Mouse (Mus musculus) frontal cortex, postnatal 10 days (tissue): ENCODE measurements around the gene Scly.

Experiments used
- DNase-seq, 2 experiments: peaks; one replicate each; pipeline ENCODE4 v3.0.0; 2022; ENCODE audit warnings: low spot score in 2 of 2, mixed read lengths in 1 of 2

Gene Scly

DNA sequence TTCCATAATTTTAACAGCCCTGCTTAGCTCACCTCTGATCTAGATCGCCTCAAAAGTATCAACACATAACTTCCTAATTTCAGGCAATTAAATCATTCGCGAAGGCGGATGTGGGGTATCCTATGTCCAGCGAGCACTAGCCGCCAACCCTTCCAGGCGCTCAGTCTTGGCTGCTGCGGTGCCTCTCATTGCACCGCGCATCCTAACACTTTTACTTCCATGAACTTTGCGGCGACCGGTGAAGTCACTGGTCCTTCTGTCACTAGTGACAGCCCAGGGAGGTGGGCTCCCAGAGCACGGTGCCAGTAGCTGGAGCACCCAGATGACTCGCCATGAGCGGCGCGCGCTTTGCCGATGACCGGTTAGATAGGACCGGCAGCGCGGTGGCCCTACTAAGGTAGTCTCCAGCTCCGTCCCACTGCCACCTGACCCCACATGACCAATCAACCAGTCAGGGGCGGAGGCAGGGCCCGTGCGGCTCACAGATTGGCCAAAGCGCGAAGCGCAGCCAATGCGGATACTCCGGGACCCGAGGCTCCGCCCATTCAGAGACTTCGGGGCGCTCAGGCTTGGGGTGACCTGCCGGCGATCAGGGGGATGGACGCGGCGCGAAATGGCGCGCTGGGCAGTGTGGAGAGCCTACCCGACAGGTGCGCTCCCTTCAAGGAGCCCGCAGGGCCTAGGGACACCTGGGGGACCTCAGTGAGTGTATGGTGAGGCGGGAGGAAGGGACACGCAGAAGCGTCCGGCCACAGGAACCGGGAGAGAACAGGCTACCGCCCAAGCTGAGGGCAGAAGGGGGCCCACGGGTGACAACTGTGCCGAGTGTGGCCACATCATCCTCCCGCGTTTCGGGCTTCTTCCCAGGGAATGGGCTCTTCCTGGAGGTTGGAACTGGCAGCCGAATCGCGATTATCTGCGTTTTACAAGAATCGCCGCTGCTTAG, at the start of gene Scly:
TSS of gene Scly (plus strand) at position 540 of the 946 bp plus-strand sequence.
- peak; percentile 91 to 93 for DNase-seq

DNA sequence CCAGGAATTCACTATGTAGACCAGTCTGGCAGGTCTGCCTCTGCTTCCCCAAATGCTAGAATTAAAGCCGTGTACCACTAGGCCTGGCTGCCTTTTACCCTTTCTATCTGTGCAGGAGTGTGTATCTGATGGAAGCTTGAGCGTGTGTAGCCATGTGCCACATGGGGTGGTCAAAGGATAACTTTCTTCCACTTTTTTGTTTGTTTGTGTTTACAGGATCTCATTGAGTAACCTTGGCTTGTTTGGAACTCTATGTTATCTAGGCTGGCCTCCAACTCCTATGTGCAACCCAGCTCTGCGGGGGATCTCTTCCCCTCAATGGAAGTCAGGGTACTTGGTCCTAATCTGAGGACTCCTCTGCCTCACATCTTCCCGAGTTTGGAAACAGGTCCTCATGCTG, 49.2 kb upstream of the Scly start:
- no peak for DNase-seq

DNA sequence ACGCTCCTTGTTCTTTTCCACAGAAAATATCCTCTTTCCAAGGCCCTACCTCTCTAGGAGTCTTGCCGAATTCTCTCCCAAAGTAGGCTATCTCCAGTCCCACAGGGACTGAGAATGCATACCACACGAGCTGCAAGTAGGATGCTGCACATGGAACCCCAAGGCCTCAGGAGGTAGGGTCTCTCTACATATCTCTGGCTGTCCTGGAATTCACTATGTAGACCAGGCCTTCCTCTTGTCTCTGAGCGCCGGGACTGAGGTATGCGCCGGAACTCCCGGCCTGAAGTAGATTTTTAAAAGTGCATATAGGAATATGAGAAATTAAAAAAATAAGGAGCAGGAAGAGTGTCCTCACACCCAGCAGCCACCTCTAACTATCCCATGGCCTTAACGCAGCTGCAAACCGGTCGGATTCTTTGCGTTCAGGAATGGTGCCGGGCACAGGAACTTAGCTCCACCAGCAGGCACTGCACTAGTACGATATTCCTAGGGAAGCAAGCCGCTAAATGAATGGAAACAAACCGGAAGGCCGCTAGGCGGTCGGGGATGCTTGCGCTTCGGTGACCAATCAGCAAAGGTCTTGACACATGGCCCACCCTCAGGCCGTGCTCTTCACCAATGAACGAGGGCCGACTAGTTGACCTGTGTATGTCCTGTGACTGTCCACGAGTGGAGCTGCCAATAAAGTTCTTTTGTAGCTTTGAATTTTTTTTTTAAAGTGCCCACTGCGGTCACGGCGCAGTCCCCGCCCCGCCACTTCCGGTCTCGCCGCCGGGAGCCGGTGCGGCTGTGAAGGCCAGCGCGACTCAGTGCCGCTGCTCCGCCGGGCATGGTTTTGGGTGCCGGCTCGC, 48.3 kb upstream of the Scly start, which contains the start of gene Ube2f:
TSS of gene Ube2f (plus strand) at position 741 of the 851 bp plus-strand sequence.
- peak; percentile 95 to 97 for DNase-seq

DNA sequence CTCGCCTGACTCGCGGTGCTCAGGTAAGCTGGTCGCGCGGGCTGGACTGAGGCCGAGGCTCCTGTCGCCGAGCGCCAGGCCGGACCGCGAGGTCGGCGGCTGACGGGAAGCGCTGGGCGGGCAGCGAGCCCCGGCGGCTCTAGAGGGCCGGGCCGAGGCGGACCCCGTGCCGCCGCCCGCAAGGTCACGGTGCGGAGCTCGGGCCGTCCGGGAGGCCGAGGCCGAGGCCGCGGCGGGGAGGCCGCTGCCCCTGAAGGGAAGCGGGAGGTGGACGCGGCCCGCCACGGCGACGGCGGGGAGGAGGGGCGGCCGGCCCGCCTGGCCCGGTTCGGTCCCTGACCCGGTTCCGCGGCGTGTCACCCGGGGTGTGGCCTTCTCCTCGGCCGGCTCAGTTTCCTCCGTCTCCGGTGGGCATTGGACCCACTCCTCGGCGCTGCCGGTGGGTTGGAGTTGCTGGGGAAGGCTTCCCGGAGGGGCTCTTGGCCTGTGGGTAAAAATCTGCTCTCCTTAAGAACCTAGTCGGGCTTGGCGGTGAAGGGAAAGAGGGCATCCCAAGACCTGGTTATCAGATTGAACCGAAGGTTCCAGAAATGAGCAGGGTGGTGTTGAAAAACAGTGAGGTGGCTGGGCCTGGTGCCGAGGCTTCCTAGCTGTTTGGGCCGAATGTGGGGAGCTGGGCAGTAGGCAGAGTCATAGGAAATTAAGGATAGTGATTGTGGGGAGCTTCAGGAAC, 47.6 kb upstream of the Scly start:
- peak in 1 of 2 experiments; percentile 31 for DNase-seq

DNA sequence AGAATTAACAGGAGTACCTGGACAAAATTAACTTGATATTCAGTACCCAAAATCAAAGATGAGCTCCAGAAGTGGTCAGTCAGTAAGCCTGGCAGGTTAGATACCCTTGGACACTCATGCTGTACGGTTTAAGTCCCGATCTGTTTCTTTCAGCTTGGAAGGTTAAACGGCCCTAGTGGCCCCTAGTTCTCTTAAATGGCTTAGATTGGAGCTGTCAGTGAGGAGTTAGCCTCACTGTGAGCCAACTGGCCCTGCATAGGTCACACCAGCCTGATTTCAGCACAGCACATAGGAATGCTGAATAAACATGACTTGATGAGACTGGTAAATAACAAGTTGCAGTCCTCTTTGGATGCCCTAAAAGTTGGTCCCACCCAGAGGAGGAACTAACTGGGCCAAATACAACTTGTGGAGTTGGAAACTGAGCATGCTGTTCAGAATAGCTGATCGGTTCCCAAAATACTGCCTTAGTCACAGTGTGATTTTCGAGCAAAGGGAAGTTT, 46.9 kb upstream of the Scly start:
- no peak for DNase-seq

DNA sequence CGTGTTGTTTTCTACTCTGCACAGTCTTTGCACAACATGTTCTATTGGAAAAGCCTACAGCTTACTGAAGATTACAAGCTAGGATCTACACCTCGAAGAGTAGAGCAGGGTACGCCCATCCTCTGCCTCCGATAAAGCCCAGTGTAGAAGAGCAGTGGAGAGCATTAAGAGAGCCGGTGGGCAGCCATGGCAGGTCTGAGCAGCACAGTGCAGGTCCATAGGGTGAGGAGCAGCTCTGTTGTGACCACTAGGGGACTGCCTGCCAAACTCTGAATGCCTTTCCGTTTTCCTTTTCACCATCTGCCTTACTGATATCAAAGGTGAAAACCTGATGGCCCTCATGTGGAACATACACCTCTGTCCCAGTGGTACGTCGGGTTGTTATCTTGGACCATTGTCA, 46.2 kb upstream of the Scly start:
- no peak for DNase-seq

DNA sequence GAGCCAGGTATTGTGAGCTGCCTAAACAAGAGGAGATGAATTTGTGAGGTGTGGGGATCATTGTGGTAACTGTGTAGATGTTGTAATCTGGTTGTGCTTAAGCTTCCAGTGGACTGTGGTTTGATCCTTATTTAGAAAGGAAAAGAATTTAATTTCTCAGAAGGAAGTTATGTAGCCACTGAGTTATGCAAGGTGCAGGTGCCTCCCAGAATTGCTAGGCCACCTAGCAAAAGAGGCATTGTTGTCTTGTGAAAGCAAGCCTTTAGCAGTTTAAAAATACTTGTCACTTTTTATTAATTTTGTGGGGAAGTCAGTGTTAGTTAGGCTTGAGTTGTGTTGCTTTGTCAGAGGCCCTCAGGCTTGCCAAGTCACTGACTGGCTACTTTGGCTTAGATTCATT, 40.2 kb upstream of the Scly start:
- no peak for DNase-seq

DNA sequence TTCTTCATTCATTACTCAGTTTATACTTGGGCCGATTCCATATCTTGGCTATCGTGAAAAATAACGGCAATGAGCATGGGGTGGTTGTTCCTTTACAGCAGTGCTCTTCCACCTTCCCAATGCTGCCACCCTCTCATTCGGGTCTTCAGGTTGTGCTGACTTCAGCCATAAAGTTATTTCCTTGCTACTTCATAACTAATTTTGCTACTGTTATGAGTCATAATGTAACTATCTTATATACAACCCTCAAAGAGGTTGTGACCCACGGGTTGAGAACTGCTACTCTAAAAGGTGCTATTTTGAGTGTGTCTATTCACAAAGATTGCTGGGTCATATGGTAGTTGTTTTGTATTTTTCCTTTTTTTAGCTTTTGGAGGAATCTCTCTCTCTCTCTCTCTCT, 38.3 kb upstream of the Scly start:
- no peak for DNase-seq

DNA sequence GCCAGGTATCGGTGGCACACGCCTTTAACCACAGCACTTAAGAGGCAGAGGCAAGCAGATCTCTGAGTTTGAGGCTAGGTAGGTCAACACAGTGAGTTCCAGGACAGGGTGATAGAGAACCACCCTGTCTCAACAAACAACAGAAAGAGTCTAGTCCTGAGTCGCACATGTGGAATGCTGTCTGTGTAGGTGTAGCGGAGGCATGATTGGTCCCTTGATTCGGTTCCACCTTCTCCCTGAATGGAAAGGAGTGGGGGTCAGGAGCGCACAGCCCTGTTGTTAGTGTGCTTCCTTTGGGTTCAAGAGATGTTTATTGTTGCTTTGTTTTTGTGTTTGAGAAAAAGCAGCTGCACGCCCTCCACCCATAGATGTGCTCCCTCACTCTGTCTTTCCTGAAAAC, 35.6 kb upstream of the Scly start:
- no peak for DNase-seq

DNA sequence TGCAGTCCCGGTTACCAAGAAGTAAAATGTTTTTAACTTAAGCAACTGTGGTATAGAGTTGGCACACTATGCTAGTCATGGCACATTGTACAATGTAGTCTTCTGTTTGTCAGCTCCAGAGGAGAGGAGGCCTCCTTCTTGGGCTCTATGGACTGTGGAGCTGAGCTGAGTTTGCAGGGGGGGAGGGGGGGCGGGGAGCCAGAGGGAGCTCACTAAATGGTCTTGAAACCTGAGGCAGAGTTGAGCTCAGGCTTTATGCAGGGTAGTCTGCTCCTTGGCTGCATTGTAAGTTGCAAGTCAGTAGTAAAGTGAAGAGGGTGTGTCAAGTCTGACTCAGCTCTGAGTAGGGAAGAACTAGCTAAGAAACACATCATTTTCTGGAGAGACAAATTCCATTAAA, 25.9 kb upstream of the Scly start:
- DNase-seq: no peak

DNA sequence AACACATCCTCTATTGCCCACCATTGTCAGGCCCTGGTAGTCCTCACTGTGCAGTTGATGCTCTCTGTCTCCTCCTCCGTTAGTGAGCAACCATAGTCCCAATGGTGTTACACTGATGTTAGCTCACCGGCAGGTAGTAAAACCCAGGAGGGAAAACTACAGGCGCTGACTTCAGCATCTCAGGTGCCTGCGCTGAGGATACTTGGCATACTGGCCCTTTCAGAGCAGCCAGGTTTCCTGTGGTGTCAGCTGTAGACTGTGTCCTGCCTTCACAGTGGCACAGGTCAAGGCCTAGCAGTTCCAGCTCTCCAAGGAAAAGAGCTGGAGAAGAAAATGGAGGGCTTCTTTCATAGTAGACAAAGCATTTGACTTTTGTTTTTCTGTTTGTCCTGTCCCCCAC, 21.6 kb upstream of the Scly start:
- DNase-seq: no peak

DNA sequence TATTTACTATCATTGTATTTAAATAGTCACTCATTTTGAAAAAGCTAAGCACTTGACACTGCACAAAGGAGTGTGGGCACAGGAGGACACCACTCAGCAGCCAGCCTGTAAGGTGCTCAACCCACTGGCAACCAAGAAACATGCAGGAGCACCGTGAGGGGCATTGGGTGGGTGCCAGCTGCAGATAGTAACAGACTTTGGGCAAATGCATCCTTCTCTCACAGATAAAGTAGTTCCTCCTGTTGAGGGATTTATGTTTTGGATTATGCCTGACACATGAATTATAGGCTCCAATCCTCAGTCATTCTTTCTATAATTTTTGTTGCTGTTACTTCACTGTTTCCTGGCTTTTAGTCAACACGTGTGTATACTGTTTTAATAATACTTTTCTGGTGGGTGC, 20.7 kb upstream of the Scly start:
- DNase-seq: no peak

DNA sequence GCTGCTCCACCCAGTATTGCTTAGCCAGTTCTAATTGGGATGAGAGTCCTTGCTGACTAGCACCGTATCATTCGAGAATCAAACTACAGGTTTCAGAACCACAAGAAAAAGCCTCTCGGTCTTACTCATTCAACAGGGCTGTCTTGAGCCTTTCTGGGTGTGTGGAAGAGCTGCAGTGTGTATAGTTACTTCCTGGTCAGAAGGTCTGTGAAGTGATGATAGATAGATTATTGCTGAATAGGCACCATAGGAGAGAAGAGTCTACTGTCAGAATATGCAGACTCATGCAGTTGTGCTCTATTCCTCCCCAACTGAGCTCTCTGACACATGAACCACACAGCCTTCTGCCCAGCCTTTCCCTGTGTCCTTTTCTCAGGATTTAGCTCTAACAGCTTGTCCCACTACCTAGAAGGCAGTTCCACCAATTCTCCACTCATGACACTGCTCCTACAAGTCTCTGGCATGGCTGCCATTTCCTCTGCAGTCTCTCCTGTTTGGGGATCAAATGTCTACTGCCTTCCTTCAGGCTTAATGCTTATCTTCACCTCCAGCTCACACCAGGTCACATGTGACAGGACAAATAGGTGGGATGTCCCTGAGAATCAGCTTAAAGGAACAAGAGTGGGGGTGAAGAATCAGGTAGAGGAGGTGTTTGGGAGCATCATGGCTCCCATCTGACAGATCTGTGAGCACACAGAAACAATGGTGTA, 19.6 kb upstream of the Scly start:
- DNase-seq: no peak

DNA sequence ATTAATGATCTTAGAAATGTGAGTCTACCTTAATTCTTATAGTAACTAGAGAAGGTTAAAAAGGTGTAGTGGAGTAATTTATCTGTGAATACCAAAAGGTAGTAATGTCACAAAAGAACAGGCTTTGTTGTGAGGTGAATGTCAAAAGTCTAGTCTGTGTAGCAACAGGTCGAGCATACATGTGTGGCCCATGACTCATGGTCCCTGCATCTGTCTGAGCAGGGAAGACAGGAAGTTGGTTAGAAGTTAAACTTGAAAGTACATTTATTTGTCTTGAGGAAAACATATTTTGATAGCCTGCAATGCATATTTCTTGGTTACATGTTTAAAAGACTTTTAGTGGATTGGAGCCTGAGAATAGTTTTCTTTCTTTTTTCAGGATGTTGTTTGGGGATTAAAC, 19.0 kb upstream of the Scly start:
- no peak for DNase-seq

DNA sequence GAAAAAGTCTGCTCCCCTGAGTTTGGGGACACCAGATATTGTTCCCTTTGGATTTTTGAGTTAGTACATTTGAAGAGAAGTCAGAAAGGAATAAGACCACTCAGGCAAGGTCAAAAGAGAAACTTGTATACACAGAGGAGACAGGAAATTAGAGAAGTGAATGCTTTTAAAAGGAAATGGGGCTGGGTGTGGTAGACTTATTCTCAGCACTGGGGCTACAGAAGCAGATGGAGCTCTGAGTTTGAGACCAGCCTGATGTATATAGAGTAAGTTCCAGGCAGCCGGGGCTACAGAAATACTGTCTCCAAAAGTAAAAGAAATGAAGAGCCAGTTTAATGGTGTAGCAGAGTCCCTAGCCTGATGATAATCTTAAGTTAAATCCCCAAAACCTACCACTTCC, 15.6 kb upstream of the Scly start:
- DNase-seq: no peak

DNA sequence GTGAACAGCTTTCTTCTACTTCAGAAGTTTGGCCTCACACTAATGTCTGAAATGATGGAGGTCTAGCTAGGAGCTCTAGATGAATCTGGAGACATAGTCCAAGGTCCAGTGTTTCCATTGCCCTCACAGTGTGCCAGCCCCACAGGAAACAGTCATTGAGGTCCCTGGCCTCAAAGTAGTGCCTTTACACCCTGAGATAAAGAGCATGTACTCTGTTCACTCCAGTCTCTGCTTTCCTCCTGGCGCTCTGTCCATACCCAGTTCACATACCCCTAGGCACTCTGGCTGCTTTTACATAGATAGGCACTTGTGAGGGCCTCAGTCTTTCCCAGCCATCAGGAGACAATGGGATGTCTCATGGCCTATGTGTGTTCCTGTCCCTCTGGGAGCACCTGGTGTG, 8.8 kb upstream of the Scly start:
- no peak for DNase-seq

DNA sequence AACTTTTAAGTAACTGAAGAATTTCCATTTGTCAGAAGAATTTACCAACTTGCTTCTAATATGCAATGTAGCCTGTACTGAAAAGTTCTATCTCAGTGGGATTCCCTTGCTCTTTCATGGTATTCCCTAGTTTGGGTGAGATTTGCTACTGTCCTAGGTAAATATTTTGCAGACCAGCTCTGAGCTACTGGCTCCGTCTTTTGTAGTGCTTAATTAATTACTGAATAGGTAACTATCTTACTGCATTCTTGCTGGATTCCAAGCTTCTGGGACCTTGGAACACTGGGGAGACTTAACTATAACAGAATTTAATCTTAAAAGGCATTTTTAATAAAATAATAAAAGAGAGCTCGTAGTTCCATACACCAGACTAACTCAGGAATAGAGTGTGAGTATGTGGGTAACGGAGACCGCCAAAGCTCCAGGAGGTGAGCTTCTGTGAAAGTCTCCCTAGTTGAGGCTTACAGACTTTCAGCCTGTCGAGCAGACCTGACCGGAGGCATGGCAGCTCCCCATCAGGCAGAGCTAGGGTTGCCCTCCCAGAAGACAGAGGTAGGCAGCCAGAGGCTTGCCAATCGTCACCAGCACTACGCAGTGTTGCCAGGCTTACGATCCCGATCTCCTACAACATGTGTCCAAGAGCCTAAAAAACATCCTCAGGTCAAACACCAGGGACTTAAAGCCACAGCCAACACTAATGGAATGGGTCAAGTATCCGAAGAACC, 5.9 kb upstream of the Scly start:
- no peak for DNase-seq

DNA sequence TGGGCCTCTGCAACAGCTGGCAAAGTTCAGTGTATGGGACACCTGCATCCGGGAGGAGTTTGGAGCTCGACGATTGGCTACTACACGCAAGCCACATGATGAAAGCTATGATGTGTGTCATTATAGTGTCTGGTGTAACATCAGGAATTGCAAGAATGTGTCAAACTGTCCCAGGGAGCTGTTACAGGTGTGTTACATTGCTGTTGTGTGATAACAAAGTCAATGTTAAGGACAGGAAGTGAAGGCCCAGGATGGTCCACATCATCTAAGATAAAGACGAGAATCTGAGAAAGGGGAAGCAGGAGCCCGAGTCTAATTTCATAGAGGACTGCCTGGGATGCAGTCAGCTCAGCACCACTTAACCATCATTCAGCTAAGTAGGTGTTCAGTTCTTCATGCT, 2.6 kb upstream of the Scly start:
- no peak for DNase-seq

DNA sequence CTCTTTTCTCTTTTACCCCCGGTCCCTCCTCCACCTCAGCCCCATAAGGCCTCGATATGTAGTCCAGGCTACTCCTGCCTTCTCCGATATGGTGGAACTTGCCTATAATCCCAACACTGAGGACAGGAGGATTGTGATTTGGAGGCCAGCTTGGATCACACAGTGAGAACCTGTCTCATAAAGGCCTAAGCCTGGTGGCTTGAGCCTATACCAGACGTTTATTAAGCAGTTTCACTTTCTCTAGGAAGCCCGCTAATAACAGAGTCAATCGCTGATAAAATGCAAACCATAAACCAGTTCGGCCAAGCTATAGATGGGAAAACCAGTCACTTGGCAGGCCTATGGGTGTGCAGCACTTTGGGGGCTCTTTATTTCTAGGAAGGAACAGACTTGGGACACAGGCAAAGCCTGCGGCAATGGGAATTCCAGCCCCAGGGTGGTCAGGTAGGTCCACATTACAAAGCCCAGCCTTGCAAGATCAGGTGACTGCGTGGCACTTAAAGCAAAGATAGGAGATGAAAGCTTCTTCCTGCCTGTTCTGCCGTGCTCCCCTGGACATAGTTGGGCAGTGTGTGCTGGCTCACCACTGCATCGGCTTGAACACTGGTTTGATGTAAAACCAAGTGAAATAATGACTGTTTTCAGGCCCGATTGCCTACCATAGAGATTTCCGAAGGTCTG, 1.0 kb downstream of the Scly start:
- DNase-seq: no peak
